Mouse (Mus musculus): ENCODE measurements around the gene Eml6. TPM values are rescaled to one million over a fixed set of nuclear protein-coding genes. Genes with fewer than 3 reads are reported as not detected.
A peak's percentile ranks its signal among the peaks of the same experiment; 100 is the strongest.

Eml6 gene
- polyA plus RNA-seq, 1 experiment from 2014 or later: 0.50 TPM

- Histone ChIP-seq H3K9me3 (replicated peaks) (no peaks in the 10 kb centered on the region), H3K27me3 (ENCODE audit: low read depth, poor library complexity, severe bottlenecking) (no peaks in the 10 kb centered on the region), H3K36me3 (no peaks in the 10 kb centered on the region), H3K27ac (no peak overlapping the region), H3K4me3 (no peak overlapping the region), H3K4me1 (no peaks in the 10 kb centered on the region)
- DNase-seq (ENCODE audit: low spot score): no peak
- WGBS: 84% methylated on average over 2 of the region's 2 CpGs
Measured at GRCm38 (mm10) chr11:29801432-29802427, 224.1 kb downstream of the Eml6 start.

DNA sequence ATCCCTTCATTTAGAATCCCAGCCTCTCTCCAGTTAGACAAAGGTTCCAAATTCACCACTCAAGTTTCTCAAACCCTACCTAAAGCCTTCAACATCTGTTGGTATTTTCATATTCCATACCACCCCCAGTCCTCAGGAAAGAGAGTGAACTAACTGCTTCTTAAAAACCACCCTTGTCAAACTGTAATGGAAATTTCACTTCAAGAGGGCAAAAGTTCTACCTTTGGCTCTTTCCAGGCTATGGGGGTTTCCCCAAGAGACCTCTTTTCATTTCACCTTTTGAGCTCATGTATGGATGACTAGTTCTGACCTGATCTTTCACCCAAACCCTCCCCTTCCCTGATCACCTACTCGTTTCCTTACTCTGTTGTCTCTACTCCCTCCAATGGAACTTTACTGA, 226.0 kb downstream of the Eml6 start:
- H3K9me3 ChIP-seq (replicated peaks): no peaks in the 10 kb centered on the region
- 69% methylated on average over 1 of the region's 1 CpGs for whole genome bisulfite sequencing
- no peak overlapping the region for H3K4me3 ChIP-seq
- no peaks in the 10 kb centered on the region for H3K27me3 ChIP-seq (ENCODE audit: low read depth, poor library complexity, severe bottlenecking)
- H3K36me3 ChIP-seq: no peaks in the 10 kb centered on the region
- no peaks in the 10 kb centered on the region for H3K4me1 ChIP-seq
- no peak overlapping the region for H3K27ac ChIP-seq
- no peak for DNase-seq (ENCODE audit: low spot score)

DNA sequence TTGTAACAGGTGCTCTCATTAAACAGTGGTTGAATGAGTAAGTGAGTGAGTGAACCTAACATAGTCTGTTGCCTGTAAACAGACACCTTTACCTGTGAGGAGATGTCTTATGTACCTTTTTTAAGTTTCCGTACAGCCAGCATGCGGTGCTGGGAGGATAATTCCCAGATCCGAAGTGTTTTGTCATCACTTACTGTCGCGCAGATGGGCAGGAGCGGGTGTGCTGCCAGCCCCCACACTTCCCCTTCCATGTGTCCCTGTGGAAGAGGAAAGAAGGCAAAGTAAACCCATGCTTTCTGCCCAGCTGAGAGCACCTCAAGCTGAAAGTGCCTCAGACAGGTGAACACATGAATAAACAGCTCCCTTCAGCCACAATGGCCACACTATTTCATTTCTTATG, 230.7 kb downstream of the Eml6 start:
- no peaks in the 10 kb centered on the region for H3K9me3 ChIP-seq (replicated peaks)
- H3K36me3 ChIP-seq: no peaks in the 10 kb centered on the region
- no peaks in the 10 kb centered on the region for H3K27me3 ChIP-seq (ENCODE audit: low read depth, poor library complexity, severe bottlenecking)
- no peak overlapping the region for H3K27ac ChIP-seq
- no peak for DNase-seq (ENCODE audit: low spot score)
- WGBS: 94% methylated on average over 6 of the region's 6 CpGs
- H3K4me1 ChIP-seq: no peaks in the 10 kb centered on the region
- H3K4me3 ChIP-seq: no peak overlapping the region

- no peak for DNase-seq (ENCODE audit: low spot score)
- no peaks in the 10 kb centered on the region for H3K4me1 ChIP-seq
- H3K4me3 ChIP-seq: no peak overlapping the region
- H3K9me3 ChIP-seq (replicated peaks): no peaks in the 10 kb centered on the region
- no peak overlapping the region for H3K27ac ChIP-seq
- whole genome bisulfite sequencing: 54% methylated on average over 2 of the region's 2 CpGs
- H3K27me3 ChIP-seq (ENCODE audit: low read depth, poor library complexity, severe bottlenecking): no peaks in the 10 kb centered on the region
- H3K36me3 ChIP-seq: no peaks in the 10 kb centered on the region
Measured at GRCm38 (mm10) chr11:29794475-29794874, 231.4 kb downstream of the Eml6 start.

GRCm38 (mm10) chr11:29790796-29791195, 235.0 kb downstream of the Eml6 start:
- Histone ChIP-seq H3K4me1 (no peaks in the 10 kb centered on the region; the same call in 1 of the 2 replicates), H3K27me3 (ENCODE audit: low read depth, poor library complexity, severe bottlenecking) (no peaks in the 10 kb centered on the region), H3K27ac (no peak overlapping the region), H3K36me3 (no peaks in the 10 kb centered on the region), H3K4me3 (no peak overlapping the region), H3K9me3 (replicated peaks) (no peaks in the 10 kb centered on the region)
- 86% methylated on average over 2 of the region's 2 CpGs for WGBS
- no peak for DNase-seq (ENCODE audit: low spot score)

DNA sequence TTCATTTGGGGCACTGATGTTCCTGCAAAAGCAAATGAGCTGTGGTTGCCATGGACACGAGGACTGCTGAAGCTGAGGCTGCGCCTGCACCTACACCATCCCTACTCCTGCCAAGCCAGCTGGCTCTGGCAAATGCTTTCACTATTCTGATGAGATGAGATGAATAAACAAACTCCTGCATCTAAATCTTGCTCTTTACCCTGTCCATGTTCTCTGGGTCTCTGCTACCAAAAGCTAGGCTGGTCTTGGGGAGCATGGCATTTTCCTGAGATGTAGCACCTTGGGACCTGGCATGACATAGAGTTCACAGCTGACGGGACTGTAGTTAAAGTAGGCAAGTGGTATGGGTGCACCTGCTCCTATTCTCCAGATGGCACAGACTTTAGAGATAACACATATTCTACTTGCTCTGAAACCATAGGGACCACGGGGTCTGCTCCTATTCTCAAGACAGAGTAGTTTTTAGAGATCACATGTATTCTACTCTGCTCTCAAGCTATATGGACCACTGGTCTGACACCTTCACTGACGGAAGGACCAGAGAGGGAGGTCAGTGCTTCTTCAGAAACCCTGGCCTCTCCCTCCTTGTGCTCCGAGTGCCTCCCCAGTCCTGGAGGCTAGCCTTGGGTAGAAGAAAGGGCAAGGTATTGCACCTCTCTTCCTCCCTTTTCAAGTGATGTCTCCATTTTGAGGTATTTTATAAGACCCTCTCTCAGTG, 236.8 kb downstream of the Eml6 start:
- H3K36me3 ChIP-seq: no peaks in the 10 kb centered on the region
- no peak for DNase-seq (ENCODE audit: low spot score)
- no peak overlapping the region for H3K27ac ChIP-seq
- WGBS: 88% methylated on average over 6 of the region's 6 CpGs
- no peaks in the 10 kb centered on the region for H3K27me3 ChIP-seq (ENCODE audit: low read depth, poor library complexity, severe bottlenecking)
- H3K4me1 ChIP-seq: no peaks in the 10 kb centered on the region; the same call in 1 of the 2 replicates
- no peak overlapping the region for H3K4me3 ChIP-seq
- no peaks in the 10 kb centered on the region for H3K9me3 ChIP-seq (replicated peaks)

DNA sequence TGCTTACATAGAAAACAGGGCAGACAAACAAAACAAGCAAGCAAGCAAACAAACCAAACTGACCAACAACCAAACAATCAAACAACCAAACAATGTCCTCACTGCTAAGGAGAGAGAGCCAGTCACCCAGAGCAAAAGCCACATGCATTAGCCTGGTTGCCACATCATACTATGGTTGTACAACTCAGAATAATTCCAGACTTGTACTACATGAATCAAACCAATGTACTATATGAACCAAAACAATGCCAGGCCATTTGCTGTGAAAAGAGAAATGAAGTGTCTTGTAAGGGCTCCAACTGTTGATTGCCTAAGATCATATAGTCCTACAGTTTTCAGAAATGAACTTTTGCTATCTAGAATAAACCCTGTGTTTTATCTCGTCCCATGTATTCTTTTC, 237.3 kb downstream of the Eml6 start:
- H3K4me3 ChIP-seq: no peak overlapping the region
- H3K9me3 ChIP-seq (replicated peaks): no peaks in the 10 kb centered on the region
- H3K36me3 ChIP-seq: no peaks in the 10 kb centered on the region
- no peak overlapping the region for H3K27ac ChIP-seq
- no peaks in the 10 kb centered on the region; the same call in 1 of the 2 replicates for H3K4me1 ChIP-seq
- H3K27me3 ChIP-seq (ENCODE audit: low read depth, poor library complexity, severe bottlenecking): no peaks in the 10 kb centered on the region
- 61% methylated on average over 1 of the region's 1 CpGs for WGBS
- no peak for DNase-seq (ENCODE audit: low spot score)

DNA sequence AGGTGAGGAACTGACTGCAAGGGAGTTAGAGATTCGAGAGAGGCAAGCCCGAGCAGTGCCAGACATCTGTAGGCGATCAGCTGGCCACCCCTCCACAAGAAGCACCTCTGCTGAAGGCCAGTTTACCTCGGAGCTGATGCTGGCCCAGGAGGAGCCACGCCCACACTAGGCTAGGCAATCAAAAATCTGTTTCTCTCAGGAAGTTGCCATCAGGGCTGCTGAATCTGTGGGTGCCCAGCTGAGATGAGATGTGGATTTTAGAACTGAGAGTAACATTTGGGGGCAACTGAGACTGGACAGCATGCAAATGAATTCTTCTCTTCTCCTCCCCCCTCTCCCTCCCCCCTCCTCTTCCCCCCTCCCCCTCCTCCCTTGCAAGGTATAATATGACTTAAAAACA, 238.4 kb downstream of the Eml6 start:
- peak; percentile 32 for DNase-seq (ENCODE audit: low spot score)
- Histone ChIP-seq H3K27me3 (ENCODE audit: low read depth, poor library complexity, severe bottlenecking) (no peaks in the 10 kb centered on the region), H3K27ac (no peak overlapping the region), H3K4me3 (no peak overlapping the region), H3K36me3 (no peaks in the 10 kb centered on the region), H3K4me1 (no peaks in the 10 kb centered on the region; the same call in 1 of the 2 replicates), H3K9me3 (replicated peaks) (no peaks in the 10 kb centered on the region)
- 16% methylated on average over 5 of the region's 5 CpGs for WGBS

- Histone ChIP-seq H3K9me3 (replicated peaks) (no peaks in the 10 kb centered on the region), H3K36me3 (no peaks in the 10 kb centered on the region), H3K27me3 (ENCODE audit: low read depth, poor library complexity, severe bottlenecking) (no peaks in the 10 kb centered on the region), H3K4me3 (no peak overlapping the region), H3K27ac (no peak overlapping the region), H3K4me1 (no peaks in the 10 kb centered on the region; the same call in 1 of the 2 replicates)
- WGBS: 89% methylated on average over 6 of the region's 6 CpGs
- DNase-seq (ENCODE audit: low spot score): no peak
Measured at GRCm38 (mm10) chr11:29786583-29787219, 239.1 kb downstream of the Eml6 start.

DNA sequence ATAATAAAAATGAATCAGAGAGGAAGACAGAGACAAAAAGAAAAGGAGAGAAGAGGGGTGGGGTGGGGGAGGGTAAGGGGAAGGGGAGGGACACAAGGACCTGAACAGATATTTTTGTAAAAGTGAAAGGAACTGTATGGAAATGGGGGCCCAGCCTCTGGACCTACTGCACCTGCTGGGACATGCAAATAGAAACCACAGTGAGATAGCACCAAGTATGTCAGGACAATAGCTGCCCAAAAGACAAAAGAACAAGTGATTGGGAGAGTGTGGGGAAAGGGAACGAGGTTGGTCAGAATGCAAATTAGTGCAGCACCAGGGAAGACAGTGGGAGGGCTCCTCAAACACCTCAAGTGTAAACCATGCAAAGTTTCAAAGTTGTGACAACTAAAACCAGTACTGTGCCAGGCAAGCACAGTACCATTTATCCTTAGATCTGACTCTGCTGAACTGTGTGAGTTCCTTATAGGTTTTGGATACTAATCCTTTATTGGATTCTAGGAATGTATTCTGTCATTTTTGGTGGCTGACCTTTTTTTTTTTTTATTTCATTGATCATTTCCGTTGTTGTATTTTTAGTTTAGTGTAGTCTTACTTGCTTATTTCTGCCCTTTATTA, 246.3 kb downstream of the Eml6 start:
- Histone ChIP-seq H3K4me1 (0 out of 2 replicates have a peak, but pooled peaks cover 1% of the 10 kb centered on the region), H3K4me3 (no peak overlapping the region), H3K27me3 (ENCODE audit: low read depth, poor library complexity, severe bottlenecking) (no peaks in the 10 kb centered on the region), H3K9me3 (replicated peaks) (no peaks in the 10 kb centered on the region), H3K36me3 (no peaks in the 10 kb centered on the region), H3K27ac (no peak overlapping the region)
- no peak for DNase-seq (ENCODE audit: low spot score)
- 38% methylated on average over 2 of the region's 2 CpGs for WGBS

GRCm38 (mm10) chr11:29778936-29779335, 246.9 kb downstream of the Eml6 start:
- Histone ChIP-seq H3K4me1 (0 out of 2 replicates have a peak, but pooled peaks cover 3% of the 10 kb centered on the region), H3K27me3 (ENCODE audit: low read depth, poor library complexity, severe bottlenecking) (no peaks in the 10 kb centered on the region), H3K9me3 (replicated peaks) (no peaks in the 10 kb centered on the region), H3K36me3 (no peaks in the 10 kb centered on the region), H3K27ac (no peak overlapping the region), H3K4me3 (no peak overlapping the region)
- DNase-seq (ENCODE audit: low spot score): no peak
- 75% methylated on average over 3 of the region's 3 CpGs for WGBS

GRCm38 (mm10) chr11:29777964-29778363, 247.9 kb downstream of the Eml6 start:
- H3K36me3 ChIP-seq: no peaks in the 10 kb centered on the region
- H3K4me1 ChIP-seq: 0 out of 2 replicates have a peak, but pooled peaks cover 3% of the 10 kb centered on the region
- H3K27me3 ChIP-seq (ENCODE audit: low read depth, poor library complexity, severe bottlenecking): no peaks in the 10 kb centered on the region
- DNase-seq (ENCODE audit: low spot score): no peak
- H3K27ac ChIP-seq: no peak overlapping the region
- H3K9me3 ChIP-seq (replicated peaks): no peaks in the 10 kb centered on the region
- no peak overlapping the region for H3K4me3 ChIP-seq
